Comparison of ENCODE assay signal across 24 mouse cellular contexts in the genomic region with DNA sequence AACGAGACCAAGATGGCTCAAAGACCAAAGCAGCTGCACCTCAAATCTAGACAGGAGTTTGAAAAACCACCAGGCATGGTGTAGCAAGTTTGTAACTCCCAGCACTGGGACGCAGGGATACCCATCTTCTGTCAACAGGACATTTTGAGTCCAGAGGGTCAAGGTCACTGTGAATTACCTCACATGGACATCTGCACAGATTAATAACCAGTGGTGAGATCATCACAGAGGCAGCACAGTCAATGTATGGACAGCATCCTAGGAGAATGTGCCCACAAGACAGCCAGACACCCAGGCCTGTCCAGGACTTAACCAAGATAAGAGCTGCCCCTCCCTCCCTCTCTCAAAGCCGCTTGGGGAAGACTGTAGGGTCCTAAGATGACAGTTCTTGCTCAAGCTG. TPM values are rescaled to one million over a fixed set of nuclear protein-coding genes. Genes with fewer than 3 reads are reported as not detected.
DNase-seq lines count a peak whose midpoint lies in the region; ATAC-seq and TF ChIP-seq lines count a peak whose summit lies in the region.
"Had no signal": no experiment of that assay in that cellular context is flagged by ENCODE, and none has a peak within 500 bp of the region (broad histone marks: within the 10 kb centered on the region; RNA-seq: fewer than 3 reads in every experiment).

No protein-coding gene starts in this region.

- peak; percentile 42 for DNase-seq in liver, adult 2 months (ENCODE audit: extremely low read depth, low read depth, low spot score)
- peak; percentile 45 for DNase-seq in liver, postnatal 0 days
- DNase-seq in liver (no peak), CH12.LX (ENCODE audit: extremely low read depth) (no peak)
- DNase-seq in retina, embryonic 14.5 days (ENCODE audit: low spot score) = no peak
- DNase-seq in natural killer cell, adult 2 months (ENCODE audit: low spot score in 2 of 2) = no peak
- DNase-seq: adrenal gland, adult 8-10 months; adrenal gland, postnatal 14 days; adrenal gland, postnatal 36 days; B cell, adult 2 months; cerebellum, adult 11-12 months; cerebellum, adult 2 months; cerebellum, adult 9-10 months; cerebellum, postnatal 10 days; cerebellum, postnatal 25 days; forebrain, postnatal 0 days had no signal

- dilution Hi-C loops in CH12.LX (cut with MboI; ENCODE audit: extremely low pct_ligation_motif_present, extremely low pct_unique_long_range_greater_than_20kb, low sequenced_read_pairs) = no loop called here

- no peak overlapping the region for H3K27ac ChIP-seq in liver, adult 2 months (replicated peaks; ENCODE audit: insufficient read depth, low read depth, low read length)
- no peak overlapping the region for H3K27ac ChIP-seq in liver, embryonic 12.5 days
- H3K27ac ChIP-seq in liver, postnatal 0 days (ENCODE audit: low read depth) = peak overlapping the region; percentile 55
- H3K27ac ChIP-seq in CH12.LX (ENCODE audit: insufficient read depth, low read depth) = peak overlapping the region; percentile 6; the same call in 1 of the 2 replicates
- H3K27ac ChIP-seq: embryonic facial prominence, embryonic 10.5 days; embryonic facial prominence, embryonic 12.5 days; forebrain, embryonic 13.5 days; forebrain, embryonic 15.5 days had no signal

- no peak for ATAC-seq in liver, embryonic 12.5 days
- ATAC-seq in liver, postnatal 0 days = peak; percentile 51
- ATAC-seq: activated CD4-positive, CD25-positive, alpha-beta regulatory T cell, adult 4 months; CD4-positive, CD25-positive, alpha-beta regulatory T cell, adult 4 months; forebrain, embryonic 13.5 days; forebrain, embryonic 15.5 days; forebrain, postnatal 0 days; Patski had no signal

- H3K4me2 ChIP-seq in liver, embryonic 12.5 days = no peak overlapping the region
- no peak overlapping the region for H3K4me2 ChIP-seq in liver, postnatal 0 days (ENCODE audit: low read depth, low read length)
- H3K4me2 ChIP-seq in CH12.LX (ENCODE audit: insufficient read depth, low read depth, poor library complexity, severe bottlenecking) = no peak overlapping the region
- H3K4me2 ChIP-seq: embryonic facial prominence, embryonic 12.5 days; forebrain, embryonic 13.5 days; forebrain, embryonic 15.5 days had no signal

- peaks cover 3% of the 10 kb centered on the region; the same call in 1 of the 2 replicates for H3K79me2 ChIP-seq in liver, adult 2 months (ENCODE audit: control insufficient read depth, insufficient read depth, low read length)
- peaks cover 13% of the 10 kb centered on the region for H3K79me2 ChIP-seq in CH12.LX (replicated peaks; ENCODE audit: control insufficient read depth, extremely low read depth, insufficient read depth, poor library complexity, severe bottlenecking)

- 0 out of 2 replicates have a peak, but pooled peaks have one; percentile 31 for TF ChIP-seq EP300 in liver, postnatal 0 days (IDR thresholded peaks at IDR 0.05; ENCODE audit: low read depth)
- no peak for TF ChIP-seq EP300 in CH12.LX (IDR thresholded peaks at IDR 0.05; ENCODE audit: low read length)

- no peaks in the 10 kb centered on the region for H3K36me3 ChIP-seq in liver, adult 2 months (ENCODE audit: control insufficient read depth, insufficient read depth, low read length)
- H3K36me3 ChIP-seq in liver, embryonic 12.5 days = peaks cover 5% of the 10 kb centered on the region; the same call in 1 of the 2 replicates
- H3K36me3 ChIP-seq in liver, postnatal 0 days (replicated peaks; ENCODE audit: insufficient read depth, low read length) = no peaks in the 10 kb centered on the region
- peaks cover 30 to 43% of the 10 kb centered on the region in 2 experiments for H3K36me3 ChIP-seq in CH12.LX (replicated peaks in 1 of 2; ENCODE audit: control insufficient read depth in 1 of 2, insufficient read depth in 1 of 2, low read length in 1 of 2)
- H3K36me3 ChIP-seq: forebrain, embryonic 15.5 days had no signal

- in situ Hi-C loops in CH12.LX (cut with MboI; ENCODE audit: low pct_ligation_motif_present, low pct_unique_long_range_greater_than_20kb, low sequenced_read_pairs) = loop anchor here (5.0 kb wide), 1 partner anchor 42 kb away; the partner anchor contains the start of gene Slc25a42

- WGBS in liver, adult 2 months = 55% methylated on average over 3 of the region's 3 CpGs
- 55% methylated on average over 3 of the region's 3 CpGs for WGBS in liver, embryonic 12.5 days (ENCODE audit: insufficient replicate concordance)
- 50% methylated on average over 3 of the region's 3 CpGs for WGBS in liver, postnatal 0 days (ENCODE audit: insufficient replicate concordance)

- H3K4me1 ChIP-seq in liver, adult 2 months (ENCODE audit: control insufficient read depth, insufficient read depth, low read length) = peaks cover 12% of the 10 kb centered on the region; the same call in 1 of the 2 replicates
- peaks cover 60% of the 10 kb centered on the region for H3K4me1 ChIP-seq in liver, embryonic 12.5 days
- peaks cover 36% of the 10 kb centered on the region for H3K4me1 ChIP-seq in liver, postnatal 0 days (ENCODE audit: insufficient read depth)
- H3K4me1 ChIP-seq in CH12.LX (ENCODE audit: control insufficient read depth in 1 of 2, insufficient read depth in 2 of 2) = peaks cover 30 to 86% of the 10 kb centered on the region in 2 experiments

- no peak for TF ChIP-seq POLR2A in liver, adult 2 months (IDR thresholded peaks at IDR 0.05; ENCODE audit: extremely low read depth, insufficient read depth, low read length)
- no peak; the same call in 1 of the 2 replicates for TF ChIP-seq POLR2A in CH12.LX (IDR thresholded peaks at IDR 0.05; ENCODE audit: low read depth, low read length)

- H3K4me3 ChIP-seq in liver, adult 2 months (ENCODE audit: insufficient read depth, low read depth, low read length) = no peak overlapping the region
- H3K4me3 ChIP-seq in liver, embryonic 12.5 days = no peak overlapping the region
- H3K4me3 ChIP-seq in liver, postnatal 0 days (ENCODE audit: low read depth, low read length) = no peak overlapping the region
- H3K4me3 ChIP-seq in CH12.LX (replicated peaks in 1 of 3; ENCODE audit: low read depth in 2 of 3, low read length in 2 of 3, poor library complexity in 1 of 3) = no peak overlapping the region
- H3K4me3 ChIP-seq: embryonic facial prominence, embryonic 10.5 days; embryonic facial prominence, embryonic 12.5 days; forebrain, embryonic 13.5 days; forebrain, embryonic 15.5 days had no signal

- no peak for TF ChIP-seq CTCF in liver, adult 2 months (IDR thresholded peaks at IDR 0.05; ENCODE audit: low read depth, low read length)
- TF ChIP-seq CTCF in liver, postnatal 0 days (IDR thresholded peaks at IDR 0.05; ENCODE audit: low read depth) = no peak
- TF ChIP-seq CTCF in CH12.LX (conservative IDR thresholded peaks at IDR 0.05 in 1 of 2, IDR thresholded peaks at IDR 0.05 in 1 of 2; ENCODE audit: low read depth in 2 of 2, low read length in 2 of 2) = no peak

- no peak overlapping the region for H3K9ac ChIP-seq in liver, adult 2 months (ENCODE audit: low read depth, low read length)
- H3K9ac ChIP-seq in liver, embryonic 12.5 days = no peak overlapping the region
- no peak overlapping the region; the same call in 1 of the 2 replicates for H3K9ac ChIP-seq in liver, postnatal 0 days (replicated peaks)
- H3K9ac ChIP-seq in CH12.LX (ENCODE audit: insufficient read depth, low read depth) = no peak overlapping the region
- H3K9ac ChIP-seq: embryonic facial prominence, embryonic 12.5 days; forebrain, embryonic 13.5 days; forebrain, embryonic 15.5 days; forebrain, postnatal 0 days had no signal

- no peaks in the 10 kb centered on the region for H3K9me3 ChIP-seq in liver, embryonic 12.5 days (replicated peaks)
- H3K9me3 ChIP-seq in liver, postnatal 0 days (ENCODE audit: low read length) = no peaks in the 10 kb centered on the region
- H3K9me3 ChIP-seq in CH12.LX (replicated peaks; ENCODE audit: low read length) = no peaks in the 10 kb centered on the region
- H3K9me3 ChIP-seq: embryonic facial prominence, embryonic 10.5 days; embryonic facial prominence, embryonic 12.5 days; forebrain, embryonic 13.5 days; forebrain, embryonic 15.5 days had no signal

- no peak for TF ChIP-seq RAD21 in CH12.LX (IDR thresholded peaks at IDR 0.05; ENCODE audit: low read depth, low read length)

- peaks cover 9% of the 10 kb centered on the region; the same call in 1 of the 2 replicates for H3K27me3 ChIP-seq in liver, adult 2 months (ENCODE audit: control insufficient read depth, insufficient read depth, low read length)
- H3K27me3 ChIP-seq in liver, embryonic 12.5 days (replicated peaks) = peaks cover 23% of the 10 kb centered on the region
- H3K27me3 ChIP-seq in liver, postnatal 0 days (ENCODE audit: insufficient read depth, low read length) = 0 out of 2 replicates have a peak, but pooled peaks cover 7% of the 10 kb centered on the region
- no peaks in the 10 kb centered on the region for H3K27me3 ChIP-seq in CH12.LX (replicated peaks)
- H3K27me3 ChIP-seq: forebrain, embryonic 15.5 days; Patski had no signal

RNA-seq across cellular contexts. Expression of gene Tmem161a, which starts 2.0 kb away (rescaled TPM):
- total RNA-seq in liver, adult 2 months (2014; rRNA removed) = 18.3 and 20.4 TPM in 2 replicates
- polyA plus RNA-seq in liver, adult 2 months (2012; rRNA removed) = 40.4 and 60.4 TPM in 2 replicates
- 37.7 and 39.4 TPM in 2 replicates for polyA plus RNA-seq in liver, embryonic 12.5 days (2016; fragmentation: Nextera tagmentation; extraction: Ambion mirVana)
- 17.3 and 20.2 TPM in 2 replicates for polyA plus RNA-seq in liver, postnatal 0 days (2015; fragmentation: Nextera tagmentation; extraction: Ambion mirVana)
- 54.2 and 65.0 TPM in 2 replicates for total RNA-seq in CH12.LX (2012; rRNA removed)
- total RNA-seq in CH12.LX (2014; rRNA removed) = 68.2 and 73.6 TPM in 2 replicates
- polyA plus RNA-seq in CH12.LX (2012; ENCODE audit: insufficient read length, low read depth) = 42.3 and 48.5 TPM in 2 replicates

RNA-seq across cellular contexts. Expression of gene Mef2b, which starts 30.6 kb away (rescaled TPM):
- total RNA-seq in liver, adult 2 months (2014; rRNA removed) = 0.09 and 0.34 TPM in 2 replicates
- polyA plus RNA-seq in liver, adult 2 months (2012; rRNA removed) = not detected in 2 replicates
- polyA plus RNA-seq in liver, embryonic 12.5 days (2016; fragmentation: Nextera tagmentation; extraction: Ambion mirVana) = 0.23 and 0.36 TPM in 2 replicates
- polyA plus RNA-seq in liver, postnatal 0 days (2015; fragmentation: Nextera tagmentation; extraction: Ambion mirVana) = 0.11 TPM in 1 of 2 replicates, not detected in the other
- total RNA-seq in CH12.LX (2012; rRNA removed) (194 and 232 TPM in 2 replicates), CH12.LX (2014; rRNA removed) (60.1 and 61.0 TPM in 2 replicates)
- polyA plus RNA-seq in CH12.LX (2012; ENCODE audit: insufficient read length, low read depth) = 130 and 168 TPM in 2 replicates
- polyA plus RNA-seq: activated CD4-positive, CD25-positive, alpha-beta regulatory T cell, adult 4 months had no signal

RNA-seq across cellular contexts. Expression of gene Borcs8, which starts 30.8 kb away (rescaled TPM):
- 20.1 and 20.7 TPM in 2 replicates for total RNA-seq in liver, adult 2 months (2014; rRNA removed)
- 53.4 and 55.0 TPM in 2 replicates for polyA plus RNA-seq in liver, adult 2 months (2012; rRNA removed)
- 25.1 and 28.8 TPM in 2 replicates for polyA plus RNA-seq in liver, embryonic 12.5 days (2016; fragmentation: Nextera tagmentation; extraction: Ambion mirVana)
- 17.6 and 18.8 TPM in 2 replicates for polyA plus RNA-seq in liver, postnatal 0 days (2015; fragmentation: Nextera tagmentation; extraction: Ambion mirVana)
- 56.4 and 63.9 TPM in 2 replicates for total RNA-seq in CH12.LX (2012; rRNA removed)
- 22.2 and 28.7 TPM in 2 replicates for total RNA-seq in CH12.LX (2014; rRNA removed)
- 44.0 and 45.8 TPM in 2 replicates for polyA plus RNA-seq in CH12.LX (2012; ENCODE audit: insufficient read length, low read depth)

RNA-seq across cellular contexts. Expression of gene Rfxank, which starts 31.2 kb away (rescaled TPM):
- 9.4 and 13.6 TPM in 2 replicates for total RNA-seq in liver, adult 2 months (2014; rRNA removed)
- 16.0 and 27.8 TPM in 2 replicates for polyA plus RNA-seq in liver, adult 2 months (2012; rRNA removed)
- polyA plus RNA-seq in liver, embryonic 12.5 days (2016; fragmentation: Nextera tagmentation; extraction: Ambion mirVana) = 9.6 and 9.8 TPM in 2 replicates
- polyA plus RNA-seq in liver, postnatal 0 days (2015; fragmentation: Nextera tagmentation; extraction: Ambion mirVana) = 3.6 TPM in 2 replicates
- total RNA-seq in CH12.LX (2012; rRNA removed) (13.8 and 17.2 TPM in 2 replicates), CH12.LX (2014; rRNA removed) (10.5 and 13.4 TPM in 2 replicates)
- polyA plus RNA-seq in CH12.LX (2012; ENCODE audit: insufficient read length, low read depth) = 9.5 and 12.3 TPM in 2 replicates

RNA-seq across cellular contexts. Expression of gene Nr2c2ap, which starts 39.0 kb away (rescaled TPM):
- 3.3 and 4.4 TPM in 2 replicates for total RNA-seq in liver, adult 2 months (2014; rRNA removed)
- 15.0 and 16.6 TPM in 2 replicates for polyA plus RNA-seq in liver, adult 2 months (2012; rRNA removed)
- polyA plus RNA-seq in liver, embryonic 12.5 days (2016; fragmentation: Nextera tagmentation; extraction: Ambion mirVana) = 30.9 and 33.0 TPM in 2 replicates
- polyA plus RNA-seq in liver, postnatal 0 days (2015; fragmentation: Nextera tagmentation; extraction: Ambion mirVana) = 13.5 and 14.9 TPM in 2 replicates
- total RNA-seq in CH12.LX (2012; rRNA removed) (22.7 and 27.4 TPM in 2 replicates), CH12.LX (2014; rRNA removed) (15.6 and 16.4 TPM in 2 replicates)
- 61.3 and 71.3 TPM in 2 replicates for polyA plus RNA-seq in CH12.LX (2012; ENCODE audit: insufficient read length, low read depth)

Comparison
In these comparisons a context has a peak if more than half of its experiments do, and no peak if none do; other contexts are left out.
1. DNase-seq: peak in liver, adult 2 months (single experiment) and liver, postnatal 0 days (single experiment); none in liver (single experiment), CH12.LX (single experiment), retina, embryonic 14.5 days (single experiment) and natural killer cell, adult 2 months (0 of 2).
2. H3K27ac ChIP-seq: peak in liver, postnatal 0 days (single experiment) and CH12.LX (single experiment); none in liver, adult 2 months (single experiment) and liver, embryonic 12.5 days (single experiment).
3. RNA of gene Mef2b, which starts 30.6 kb away (polyA plus RNA-seq): 130 to 168 TPM in CH12.LX; 0.23 to 0.36 TPM in liver, embryonic 12.5 days, 0.11 TPM in liver, postnatal 0 days and not detected in liver, adult 2 months; every median in the first group is over 10 times any median in the second.